Mouse (Mus musculus): Measurements from ENCODE around the gene Btbd9.

GRCm38 (mm10) chr17:30378221-30379010, 197.9 kb downstream of the Btbd9 start:
- TF ChIP-seq CTCF (conservative IDR thresholded peaks at IDR 0.05; ENCODE audit: low read length), result no peak
- no peak for TF ChIP-seq POU5F1 (IDR thresholded peaks at IDR 0.05; ENCODE audit: borderline replicate concordance, low read length)
- peak; percentile 85 for TF ChIP-seq NANOG (IDR thresholded peaks at IDR 0.05; ENCODE audit: borderline replicate concordance, low read length)
